In genomic region chr4:150676029-150676428, GRCm38 (mm10) we compare ENCODE assay signal across 28 mouse cellular contexts. TPM values are rescaled to one million over a fixed set of nuclear protein-coding genes. Genes with fewer than 3 reads are reported as not detected.
DNase-seq lines count a peak whose midpoint lies in the region; ATAC-seq lines count a peak whose summit lies in the region.
"Had no signal": no experiment of that assay in that cellular context is flagged by ENCODE, and none has a peak within 500 bp of the region (broad histone marks: within the 10 kb centered on the region; RNA-seq: fewer than 3 reads in every experiment).

No protein-coding gene starts in this region.

- H3K4me2 ChIP-seq in kidney, embryonic 15.5 days: no peak overlapping the region
- H3K4me2 ChIP-seq in limb, embryonic 11.5 days (ENCODE audit: low read depth, severe bottlenecking): no peak overlapping the region
- H3K4me2 ChIP-seq: forebrain, embryonic 13.5 days; heart, embryonic 15.5 days; limb, embryonic 13.5 days; liver, embryonic 13.5 days; lung, embryonic 14.5 days; stomach, embryonic 15.5 days had no signal

- H3K36me3 ChIP-seq in kidney, embryonic 15.5 days: no peaks in the 10 kb centered on the region
- H3K36me3 ChIP-seq in limb, embryonic 11.5 days (ENCODE audit: control insufficient read depth, insufficient read depth, low read length): no peaks in the 10 kb centered on the region
- H3K36me3 ChIP-seq: heart, embryonic 15.5 days; limb, embryonic 13.5 days; liver, embryonic 13.5 days; stomach, embryonic 15.5 days had no signal

- no peak overlapping the region for H3K4me3 ChIP-seq in kidney, embryonic 15.5 days (replicated peaks)
- H3K4me3 ChIP-seq in limb, embryonic 11.5 days (ENCODE audit: low read depth, low read length): no peak overlapping the region
- H3K4me3 ChIP-seq: forebrain, embryonic 13.5 days; heart, adult 2 months; heart, embryonic 15.5 days; left cerebral cortex, adult 2 months; limb, embryonic 13.5 days; liver, embryonic 13.5 days; stomach, embryonic 15.5 days had no signal

- peaks cover 33% of the 10 kb centered on the region for H3K4me1 ChIP-seq in kidney, embryonic 15.5 days
- peaks cover 7% of the 10 kb centered on the region for H3K4me1 ChIP-seq in limb, embryonic 11.5 days (ENCODE audit: control insufficient read depth, insufficient read depth, low read length)
- H3K4me1 ChIP-seq: heart, embryonic 15.5 days; limb, embryonic 13.5 days; liver, embryonic 13.5 days; stomach, embryonic 15.5 days had no signal

- WGBS in kidney, embryonic 15.5 days: 21% methylated on average over 13 of the region's 13 CpGs
- WGBS in limb, embryonic 11.5 days: 35% methylated on average over 13 of the region's 13 CpGs

- DNase-seq in embryo, embryonic 10 days (ENCODE audit: low spot score): peak; percentile 51
- DNase-seq in embryo, embryonic 9.5 days (ENCODE audit: extremely low spot score): no peak
- DNase-seq in kidney, postnatal 4 days: no peak
- DNase-seq in limb, embryonic 11.5 days (ENCODE audit: low spot score): peak; percentile 42
- no peak for DNase-seq in spleen, postnatal 4 days (ENCODE audit: low spot score in 2 of 2)
- no peak for DNase-seq in frontal cortex, postnatal 36 days (ENCODE audit: low spot score in 2 of 2)
- DNase-seq: cerebellum, adult 11 months; cerebellum, postnatal 10 days; gastrocnemius, postnatal 14 days; heart, adult 2 months; heart, postnatal 4 days; kidney, adult 11 months; kidney, postnatal 36 days; layer of hippocampus, adult 9-11 months; liver, embryonic 13.5 days; lung, embryonic 14.5 days; lung, postnatal 36 days; right cerebral cortex, postnatal 25 days; thymus, adult 18-20 months; thymus, postnatal 4 days had no signal

- H3K9ac ChIP-seq in kidney, embryonic 15.5 days: no peak overlapping the region
- H3K9ac ChIP-seq in limb, embryonic 11.5 days (ENCODE audit: low read length): no peak overlapping the region
- H3K9ac ChIP-seq: forebrain, embryonic 13.5 days; heart, embryonic 15.5 days; limb, embryonic 13.5 days; liver, embryonic 13.5 days; lung, embryonic 14.5 days; stomach, embryonic 15.5 days had no signal

- peak overlapping the region; percentile 70 for H3K27ac ChIP-seq in kidney, embryonic 15.5 days
- H3K27ac ChIP-seq in limb, embryonic 11.5 days (replicated peaks; ENCODE audit: low read depth, low read length): no peak overlapping the region
- H3K27ac ChIP-seq: forebrain, embryonic 13.5 days; heart, adult 2 months; heart, embryonic 15.5 days; left cerebral cortex, adult 2 months; limb, embryonic 13.5 days; liver, embryonic 13.5 days; stomach, embryonic 15.5 days had no signal

- ATAC-seq in kidney, embryonic 15.5 days (replicated peaks; ENCODE audit: low FRiP score): peak; percentile 57
- no peak for ATAC-seq in limb, embryonic 11.5 days (ENCODE audit: insufficient number of reproducible peaks, low FRiP score, low TSS enrichment, low read depth)
- ATAC-seq: forebrain, embryonic 13.5 days had no signal

- H3K9me3 ChIP-seq in kidney, embryonic 15.5 days (replicated peaks): no peaks in the 10 kb centered on the region
- H3K9me3 ChIP-seq in limb, embryonic 11.5 days (ENCODE audit: control insufficient read depth, low read length): no peaks in the 10 kb centered on the region
- H3K9me3 ChIP-seq: heart, embryonic 15.5 days; liver, embryonic 13.5 days; stomach, embryonic 15.5 days had no signal

- no peaks in the 10 kb centered on the region for H3K27me3 ChIP-seq in kidney, embryonic 15.5 days
- H3K27me3 ChIP-seq in limb, embryonic 11.5 days (ENCODE audit: control insufficient read depth, insufficient read depth, low read length): no peaks in the 10 kb centered on the region
- H3K27me3 ChIP-seq: CH12.LX; forebrain, embryonic 13.5 days; heart, embryonic 15.5 days; limb, embryonic 13.5 days; liver, embryonic 13.5 days; stomach, embryonic 15.5 days had no signal

RNA-seq across cellular contexts. Expression of gene Slc45a1, which starts 24.1 kb away (rescaled TPM):
- polyA plus RNA-seq in kidney, embryonic 15.5 days (2015; fragmentation: Nextera tagmentation; extraction: Ambion mirVana): 0.28 and 0.30 TPM in 2 replicates
- polyA plus RNA-seq in limb, embryonic 11.5 days (2014; fragmentation: Nextera tagmentation; extraction: Ambion mirVana): 0.73 and 1.0 TPM in 2 replicates
- polyA plus RNA-seq: heart, adult 2 months; heart, embryonic 15.5 days; liver, embryonic 13.5 days; lung, embryonic 14.5 days; spleen, adult 2 months had no signal

Comparison
In these comparisons a context has a peak if more than half of its experiments do, and no peak if none do; other contexts are left out.
1. DNase-seq: peak in embryo, embryonic 10 days (single experiment) and limb, embryonic 11.5 days (single experiment); none in embryo, embryonic 9.5 days (single experiment), kidney, postnatal 4 days (0 of 2), spleen, postnatal 4 days (0 of 2) and frontal cortex, postnatal 36 days (0 of 2).